Mouse (Mus musculus) mouse embryonic stem cell (cell line): ENCODE data around the gene Slc2a12.

Source experiments
- in situ Hi-C, 2 experiments: fragments of 300-500 bp; cut with MboI; formaldehyde crosslinking; loops; 1 replicate in 1 of 2; 3 replicates in 1 of 2; pipeline ENCODE4 v1.14.3; 2019 to 2020; ENCODE audit warnings: low sequenced_read_pairs in 2 of 2, low pct_unique_long_range_greater_than_20kb in 1 of 2, mixed read lengths in 1 of 2; ENCODE audit not compliant: unreplicated experiment in 1 of 2

The Slc2a12 gene

DNA sequence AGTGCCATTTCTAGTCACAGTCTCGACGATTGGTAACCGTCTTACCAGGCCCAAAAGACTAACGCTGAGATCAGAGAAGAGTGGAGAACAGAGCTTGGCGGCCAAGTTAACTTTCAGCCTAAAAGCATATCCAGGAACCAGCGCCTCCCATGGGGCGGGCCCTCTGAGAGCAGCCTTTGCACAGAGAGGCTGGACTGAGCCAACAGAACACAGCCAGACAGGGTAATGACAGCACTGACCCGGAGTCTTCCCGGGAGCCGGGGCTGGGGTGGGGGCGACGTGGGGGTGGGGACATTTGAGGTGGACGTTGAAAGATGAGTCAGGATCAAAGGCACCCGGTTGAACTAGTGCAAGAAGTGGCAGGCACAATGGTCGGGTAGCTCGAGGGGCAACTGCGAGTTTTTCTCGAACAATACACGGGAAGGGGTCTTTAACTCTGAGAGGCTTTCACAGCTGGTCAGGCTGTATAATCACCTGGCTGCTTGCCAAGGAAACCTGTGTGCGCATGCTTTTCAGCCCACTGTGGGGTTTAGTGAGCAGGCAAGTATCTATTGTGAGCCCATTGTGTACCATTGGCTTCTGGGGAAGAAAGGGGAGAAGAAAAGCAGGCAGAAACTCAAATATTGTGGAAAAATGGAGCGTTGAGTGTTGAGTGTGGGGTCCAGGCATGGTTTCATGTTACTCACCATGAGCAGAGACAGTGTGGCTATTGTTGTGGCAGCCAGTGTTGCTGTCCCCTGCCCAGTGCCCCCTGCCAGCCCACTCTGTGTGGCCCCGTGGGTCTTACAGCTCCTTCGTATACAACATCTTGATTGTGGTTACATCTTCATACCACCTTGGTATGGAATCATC lies 13.9 kb downstream of the Slc2a12 start:
- in situ Hi-C loops: no loop called here

- in situ Hi-C loops: no loop called here
Observed at GRCm38 (mm10) chr10:22659386-22659725, 14.5 kb downstream of the Slc2a12 start.

GRCm38 (mm10) chr10:22660286-22661000 lies 15.6 kb downstream of the Slc2a12 start:
- in situ Hi-C loops: no loop called here

- in situ Hi-C loops: no loop called here
Observed at GRCm38 (mm10) chr10:22668509-22668908, 23.7 kb downstream of the Slc2a12 start.

DNA sequence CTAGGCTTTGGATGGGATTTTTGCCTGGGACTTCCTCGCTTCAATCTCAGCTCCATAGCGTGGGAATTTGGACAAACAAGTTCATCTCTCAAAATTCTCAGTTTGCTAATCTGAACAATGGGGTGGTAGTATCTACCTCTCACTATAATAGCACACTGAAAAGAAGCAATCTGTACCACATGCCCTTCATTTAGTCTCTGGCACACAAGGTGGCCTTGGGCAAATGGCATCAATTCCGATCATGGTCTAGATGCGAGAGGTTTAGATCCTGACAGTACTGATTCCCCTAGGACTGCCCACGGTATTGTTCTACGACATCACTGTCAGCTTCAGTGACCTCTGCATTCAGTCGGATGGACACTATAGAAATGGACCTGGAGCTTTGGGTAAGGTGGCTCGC lies 29.4 kb downstream of the Slc2a12 start:
- in situ Hi-C loops: no loop called here

DNA sequence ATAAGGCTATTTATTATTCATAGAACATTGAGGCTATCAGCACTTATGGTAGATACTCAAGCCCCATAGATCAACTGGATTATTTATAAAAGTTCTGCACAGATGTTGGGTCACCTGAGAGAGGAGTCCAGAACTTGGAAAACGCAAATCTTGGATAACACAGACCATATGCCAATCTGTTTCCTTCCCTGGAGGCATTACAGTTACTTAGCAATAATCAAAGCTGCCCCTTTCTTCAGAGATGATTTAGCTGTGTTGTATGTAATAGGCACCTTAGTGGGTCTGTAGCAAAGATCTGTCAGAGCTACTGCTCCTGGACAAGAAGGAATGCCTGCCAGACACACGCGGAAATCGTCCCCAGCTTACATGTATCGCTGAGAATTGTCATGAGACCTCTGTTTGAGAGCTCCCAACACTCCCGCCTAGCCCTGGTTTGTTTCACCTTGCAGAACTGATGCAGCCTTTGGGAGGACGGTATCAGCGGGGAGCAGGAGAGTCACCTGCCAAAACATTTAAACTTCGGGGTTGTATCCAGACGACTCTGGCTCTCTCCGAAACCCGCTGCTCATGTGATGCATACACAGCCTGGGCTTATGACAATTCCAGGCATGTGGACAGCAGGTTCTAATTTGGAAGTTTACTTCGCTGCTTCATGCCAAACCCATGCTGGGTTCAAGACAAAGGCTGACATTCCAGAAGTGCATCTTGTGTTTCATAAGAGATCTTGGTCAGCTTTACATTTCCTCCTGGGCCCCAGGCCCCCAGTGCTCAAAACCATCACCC lies 31.2 kb downstream of the Slc2a12 start:
- in situ Hi-C loops: no loop called here

GRCm38 (mm10) chr10:22696236-22696635 lies 51.4 kb downstream of the Slc2a12 start:
- in situ Hi-C loops: no loop called here

DNA sequence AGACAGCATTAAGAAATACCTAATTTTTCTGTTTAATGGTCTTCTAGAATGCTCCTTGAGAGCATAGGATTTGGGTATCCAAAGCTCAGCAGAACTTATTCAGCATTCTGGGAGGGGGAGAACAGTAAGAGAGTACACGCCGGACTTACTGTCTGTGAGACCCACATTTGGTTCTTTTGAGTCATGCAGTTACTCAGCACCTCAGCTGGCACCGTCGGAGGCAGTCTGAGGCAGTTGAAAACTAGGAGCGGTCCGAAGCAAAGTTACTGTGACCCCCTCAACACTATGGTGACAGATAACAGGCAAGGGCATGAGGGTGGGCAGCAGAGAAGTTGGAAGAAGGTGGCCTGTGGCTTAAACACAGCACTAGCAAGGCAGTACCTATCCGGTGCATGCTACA lies 52.1 kb downstream of the Slc2a12 start:
- in situ Hi-C loops: no loop called here

DNA sequence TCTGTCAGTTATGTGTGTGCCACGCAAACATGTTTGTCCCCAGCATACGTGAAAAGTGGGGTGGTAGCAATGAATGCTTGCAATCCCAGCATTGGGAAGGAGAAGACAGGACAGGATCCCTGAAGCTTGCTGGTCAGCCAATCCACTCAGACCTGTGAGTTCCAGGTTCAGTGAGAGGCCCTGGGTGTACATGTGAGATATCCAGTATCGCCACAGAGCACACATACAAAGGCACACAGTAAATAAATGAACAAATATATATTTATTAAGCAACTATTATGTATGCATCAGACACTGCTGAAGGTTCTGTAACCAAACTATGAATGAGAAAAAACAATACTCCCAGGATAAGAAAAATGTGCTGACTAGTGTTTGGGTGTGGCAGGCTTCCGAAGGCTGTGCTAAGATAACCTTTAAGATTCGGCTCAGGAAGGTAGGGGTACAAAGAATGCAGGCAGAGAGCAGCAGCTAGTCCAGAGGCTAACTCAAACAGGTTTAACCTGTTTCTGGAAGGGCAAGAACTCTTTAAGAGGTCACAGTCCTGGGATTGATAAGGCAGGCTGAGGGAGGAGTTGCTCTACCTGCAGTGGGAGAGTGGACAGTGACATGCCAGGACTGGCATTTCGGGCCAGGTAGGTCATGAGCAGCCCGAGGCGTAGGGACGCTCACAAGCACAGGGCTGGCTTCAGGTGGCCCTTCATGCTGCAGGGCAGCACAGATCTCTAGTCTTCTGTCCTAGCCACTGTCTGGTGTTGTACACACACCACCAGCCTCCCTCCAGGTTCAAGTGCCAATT lies 53.5 kb downstream of the Slc2a12 start:
- in situ Hi-C loops: no loop called here

GRCm38 (mm10) chr10:22699487-22700335 lies 54.9 kb downstream of the Slc2a12 start:
- in situ Hi-C loops: loop anchor here in 1 of 2 experiments (25.0 kb wide), 1 partner anchor 112 kb away; no protein-coding TSS in a partner anchor

GRCm38 (mm10) chr10:22700773-22701172 lies 56.0 kb downstream of the Slc2a12 start:
- in situ Hi-C loops: loop anchor here in 1 of 2 experiments (25.0 kb wide), 1 partner anchor 113 kb away; no protein-coding TSS in a partner anchor

DNA sequence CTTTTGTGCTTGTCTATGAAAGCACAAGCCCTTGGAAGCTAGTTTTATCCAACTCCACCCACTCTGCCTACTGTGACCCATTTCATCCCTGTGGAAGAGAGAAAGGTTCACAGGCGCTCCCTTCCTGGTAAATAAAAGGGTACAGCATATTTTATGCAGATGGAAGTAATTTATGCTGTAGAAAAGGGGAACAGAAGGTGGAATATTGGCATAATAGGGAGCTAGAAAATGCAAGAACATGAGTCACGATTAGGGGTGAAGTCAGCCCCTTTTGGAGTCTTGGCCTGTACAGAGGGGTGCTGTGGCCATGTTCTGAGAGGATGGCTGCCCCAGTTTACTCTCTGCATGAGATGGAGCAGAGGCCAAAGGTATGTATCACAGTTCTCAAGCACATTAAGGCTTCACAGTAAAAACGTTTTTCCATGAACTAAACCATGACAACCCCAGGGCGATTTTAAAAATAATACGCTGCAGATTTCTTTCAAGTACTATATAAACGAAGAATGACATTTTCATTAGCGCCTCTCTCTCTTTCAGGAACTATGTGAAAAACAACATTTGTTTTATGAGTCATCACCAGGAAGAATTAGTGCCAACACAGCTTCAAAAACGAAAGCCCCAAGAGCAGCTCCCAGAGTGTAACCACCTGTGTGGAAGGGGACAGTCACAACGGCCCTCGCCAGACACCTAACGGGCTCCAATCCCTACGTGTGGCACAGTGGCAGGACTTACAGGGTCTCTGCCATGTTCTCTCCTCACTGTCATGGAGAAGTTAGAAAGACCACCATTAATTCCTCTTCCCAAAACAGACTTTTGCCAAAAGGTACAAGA lies 56.9 kb downstream of the Slc2a12 start:
- in situ Hi-C loops: loop anchor here in 1 of 2 experiments (25.0 kb wide), 1 partner anchor 114 kb away; no protein-coding TSS in a partner anchor

DNA sequence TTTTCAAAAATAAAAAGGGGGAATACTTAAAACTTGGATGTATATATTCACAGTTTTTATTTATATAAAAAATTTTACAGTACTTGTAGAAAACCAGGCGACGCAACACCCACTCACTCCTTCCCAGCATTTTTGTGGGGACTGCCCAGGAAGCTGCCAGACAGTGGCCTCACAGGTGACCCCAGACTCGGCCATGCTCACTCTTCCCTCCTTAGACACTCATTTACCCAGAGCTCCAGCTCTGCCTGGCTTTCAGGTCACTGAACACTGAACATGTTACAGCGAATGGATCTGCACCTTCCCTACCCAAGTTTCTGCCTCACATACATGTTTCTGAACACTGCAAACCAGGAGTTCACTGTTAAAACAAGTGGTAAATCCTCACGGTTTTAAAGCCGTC lies 59.0 kb downstream of the Slc2a12 start:
- in situ Hi-C loops: loop anchor here in 1 of 2 experiments (25.0 kb wide), 1 partner anchor 117 kb away; no protein-coding TSS in a partner anchor

DNA sequence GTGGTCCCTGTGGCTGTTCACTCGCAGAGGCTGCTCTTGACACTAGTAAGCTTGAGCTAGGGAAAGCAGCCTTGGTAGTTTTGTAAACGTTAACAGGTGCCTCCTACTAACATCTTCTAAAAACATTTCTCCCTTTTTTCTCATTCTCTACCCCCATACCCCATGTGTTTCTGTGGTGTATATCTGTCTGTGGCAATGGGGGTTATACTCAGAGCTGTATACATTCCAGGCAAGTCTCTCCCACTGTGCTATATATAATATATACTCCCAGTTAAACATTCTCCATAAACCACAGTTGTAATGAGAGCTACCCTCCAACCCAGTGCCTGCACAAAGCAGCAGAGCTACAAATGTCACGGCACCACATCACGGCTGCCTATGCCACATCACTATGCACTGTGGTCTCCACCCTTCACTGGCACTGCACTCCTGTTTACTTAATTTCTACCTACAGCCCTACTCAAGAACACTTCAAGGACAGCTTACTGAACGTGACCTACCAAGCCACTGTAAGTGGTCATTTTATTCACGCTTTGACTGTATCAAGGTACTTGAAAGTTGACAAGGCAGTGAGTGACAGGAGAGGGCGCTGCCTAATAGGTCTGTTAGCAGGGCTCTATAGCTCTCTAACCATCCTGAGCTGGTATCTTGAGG lies 63.5 kb downstream of the Slc2a12 start:
- in situ Hi-C loops: loop anchor here in 1 of 2 experiments (25.0 kb wide), 1 partner anchor 121 kb away; no protein-coding TSS in a partner anchor

- in situ Hi-C loops: loop anchor here (10.0 to 25.0 kb wide), 2 partner anchors 123 to 125 kb away; no protein-coding TSS in a partner anchor
Observed at GRCm38 (mm10) chr10:22710173-22710777, 65.5 kb downstream of the Slc2a12 start.
